Mouse (Mus musculus): ENCODE results near the gene Nr1d2. TPM values are rescaled to one million over a fixed set of nuclear protein-coding genes. Genes with fewer than 3 reads are reported as not detected.
"Not testable (repeated sequence)": the region's sequence is repeated elsewhere in the genome, so short reads cannot be mapped to it uniquely, and the experiment has no call there.

Gene Nr1d2
- polyA plus RNA-seq, 1 experiment: 7.8 TPM

- TF ChIP-seq POLR2AphosphoS2 (IDR thresholded peaks at IDR 0.05; ENCODE audit: insufficient read length, low read depth) (no peak), USF1 (IDR thresholded peaks at IDR 0.05; ENCODE audit: low read depth) (no peak), MAX (IDR thresholded peaks at IDR 0.05; ENCODE audit: low read depth) (no peak), SRF (IDR thresholded peaks at IDR 0.05; ENCODE audit: control insufficient read depth, insufficient read length, low read depth) (no peak), TCF12 (IDR thresholded peaks at IDR 0.05; ENCODE audit: insufficient read depth, poor library complexity, severe bottlenecking) (no peak), MYOD1 (IDR thresholded peaks at IDR 0.05; ENCODE audit: control insufficient read depth in 1 of 3, insufficient read length in 2 of 3, low read depth in 2 of 3) (no peak), MYOG (IDR thresholded peaks at IDR 0.05; ENCODE audit: control insufficient read depth in 1 of 3, insufficient read depth in 1 of 3, insufficient read length in 2 of 3, low read depth in 2 of 3) (no peak), REST (IDR thresholded peaks at IDR 0.05; ENCODE audit: insufficient read depth, insufficient read length) (no peak), POLR2A (IDR thresholded peaks at IDR 0.05; ENCODE audit: insufficient read length, low read depth) (no peak), CEBPB (IDR thresholded peaks at IDR 0.05; ENCODE audit: insufficient read depth, poor library complexity, severe bottlenecking) (no peak), E2F4 (IDR thresholded peaks at IDR 0.05; ENCODE audit: insufficient read depth) (no peak), TCF3 (IDR thresholded peaks at IDR 0.05; ENCODE audit: insufficient read length, low read depth) (no peak)
- Histone ChIP-seq H3K4me2 (ENCODE audit: low read depth) (no peak overlapping the region), H3ac (ENCODE audit: control insufficient read depth, insufficient read length) (no peak overlapping the region), H3K79me2 (ENCODE audit: control insufficient read depth, insufficient read depth) (peaks cover 21% of the 10 kb centered on the region), H3K27me3 (ENCODE audit: control insufficient read depth, insufficient read depth, insufficient read length) (no peaks in the 10 kb centered on the region), H3K36me3 (ENCODE audit: control insufficient read depth, insufficient read depth) (peaks cover 4% of the 10 kb centered on the region), H3K4me3 (no peak overlapping the region)
These were observed 16.9 kb downstream of the Nr1d2 start for GRCm38 (mm10) chr14:18221977-18222376.

GRCm38 (mm10) chr14:18217158-18217557, 21.8 kb downstream of the Nr1d2 start:
- Histone ChIP-seq H3K4me2 (ENCODE audit: low read depth) (no peak overlapping the region), H3K36me3 (ENCODE audit: control insufficient read depth, insufficient read depth) (peaks cover 17% of the 10 kb centered on the region), H3ac (ENCODE audit: control insufficient read depth, insufficient read length) (no peak overlapping the region), H3K4me3 (no peak overlapping the region), H3K79me2 (ENCODE audit: control insufficient read depth, insufficient read depth) (peaks cover 10% of the 10 kb centered on the region), H3K27me3 (ENCODE audit: control insufficient read depth, insufficient read depth, insufficient read length) (no peaks in the 10 kb centered on the region)
- no peak for TF ChIP-seq USF1 (IDR thresholded peaks at IDR 0.05; ENCODE audit: low read depth)
- no peak for TF ChIP-seq REST (IDR thresholded peaks at IDR 0.05; ENCODE audit: insufficient read depth, insufficient read length)
- TF ChIP-seq POLR2A (IDR thresholded peaks at IDR 0.05; ENCODE audit: insufficient read length, low read depth): no peak
- no peak for TF ChIP-seq TCF3 (IDR thresholded peaks at IDR 0.05; ENCODE audit: insufficient read length, low read depth)
- no peak for TF ChIP-seq SRF (IDR thresholded peaks at IDR 0.05; ENCODE audit: control insufficient read depth, insufficient read length, low read depth)
- no peak for TF ChIP-seq MYOG (IDR thresholded peaks at IDR 0.05; ENCODE audit: control insufficient read depth in 1 of 3, insufficient read depth in 1 of 3, insufficient read length in 2 of 3, low read depth in 2 of 3)
- TF ChIP-seq MYOD1 (IDR thresholded peaks at IDR 0.05; ENCODE audit: control insufficient read depth in 1 of 3, insufficient read length in 2 of 3, low read depth in 2 of 3): no peak
- no peak for TF ChIP-seq CEBPB (IDR thresholded peaks at IDR 0.05; ENCODE audit: insufficient read depth, poor library complexity, severe bottlenecking)
- TF ChIP-seq E2F4 (IDR thresholded peaks at IDR 0.05; ENCODE audit: insufficient read depth): no peak
- no peak for TF ChIP-seq TCF12 (IDR thresholded peaks at IDR 0.05; ENCODE audit: insufficient read depth, poor library complexity, severe bottlenecking)
- no peak for TF ChIP-seq POLR2AphosphoS2 (IDR thresholded peaks at IDR 0.05; ENCODE audit: insufficient read length, low read depth)
- TF ChIP-seq MAX (IDR thresholded peaks at IDR 0.05; ENCODE audit: low read depth): no peak

- H3K27me3 ChIP-seq (ENCODE audit: control insufficient read depth, insufficient read depth, insufficient read length): no peaks in the 10 kb centered on the region
- H3K79me2 ChIP-seq (ENCODE audit: control insufficient read depth, insufficient read depth): peaks cover 10% of the 10 kb centered on the region
- no peak overlapping the region for H3K4me3 ChIP-seq
- H3K4me2 ChIP-seq (ENCODE audit: low read depth): no peak overlapping the region
- peaks cover 21% of the 10 kb centered on the region for H3K36me3 ChIP-seq (ENCODE audit: control insufficient read depth, insufficient read depth)
- no peak overlapping the region for H3ac ChIP-seq (ENCODE audit: control insufficient read depth, insufficient read length)
- TF ChIP-seq TCF12 (IDR thresholded peaks at IDR 0.05; ENCODE audit: insufficient read depth, poor library complexity, severe bottlenecking) (no peak), E2F4 (IDR thresholded peaks at IDR 0.05; ENCODE audit: insufficient read depth) (no peak), USF1 (IDR thresholded peaks at IDR 0.05; ENCODE audit: low read depth) (no peak), REST (IDR thresholded peaks at IDR 0.05; ENCODE audit: insufficient read depth, insufficient read length) (no peak), POLR2AphosphoS2 (IDR thresholded peaks at IDR 0.05; ENCODE audit: insufficient read length, low read depth) (no peak), TCF3 (IDR thresholded peaks at IDR 0.05; ENCODE audit: insufficient read length, low read depth) (no peak), POLR2A (IDR thresholded peaks at IDR 0.05; ENCODE audit: insufficient read length, low read depth) (no peak), SRF (IDR thresholded peaks at IDR 0.05; ENCODE audit: control insufficient read depth, insufficient read length, low read depth) (no peak), MYOD1 (IDR thresholded peaks at IDR 0.05; ENCODE audit: control insufficient read depth in 1 of 3, insufficient read length in 2 of 3, low read depth in 2 of 3) (no peak), MYOG (IDR thresholded peaks at IDR 0.05; ENCODE audit: control insufficient read depth in 1 of 3, insufficient read depth in 1 of 3, insufficient read length in 2 of 3, low read depth in 2 of 3) (no peak), MAX (IDR thresholded peaks at IDR 0.05; ENCODE audit: low read depth) (no peak), CEBPB (IDR thresholded peaks at IDR 0.05; ENCODE audit: insufficient read depth, poor library complexity, severe bottlenecking) (no peak)
These were observed 22.5 kb downstream of the Nr1d2 start for GRCm38 (mm10) chr14:18216428-18216827.

- Histone ChIP-seq H3K79me2 (ENCODE audit: control insufficient read depth, insufficient read depth) (no peaks in the 10 kb centered on the region), H3K36me3 (ENCODE audit: control insufficient read depth, insufficient read depth) (peaks cover 47% of the 10 kb centered on the region), H3ac (ENCODE audit: control insufficient read depth, insufficient read length) (no peak overlapping the region), H3K4me3 (no peak overlapping the region), H3K4me2 (ENCODE audit: low read depth) (no peak overlapping the region), H3K27me3 (ENCODE audit: control insufficient read depth, insufficient read depth, insufficient read length) (no peaks in the 10 kb centered on the region)
- TF ChIP-seq MYOD1 (IDR thresholded peaks at IDR 0.05; ENCODE audit: control insufficient read depth in 1 of 3, insufficient read length in 2 of 3, low read depth in 2 of 3) (no peak), E2F4 (IDR thresholded peaks at IDR 0.05; ENCODE audit: insufficient read depth) (no peak), SRF (IDR thresholded peaks at IDR 0.05; ENCODE audit: control insufficient read depth, insufficient read length, low read depth) (no peak), TCF3 (IDR thresholded peaks at IDR 0.05; ENCODE audit: insufficient read length, low read depth) (no peak), REST (IDR thresholded peaks at IDR 0.05; ENCODE audit: insufficient read depth, insufficient read length) (no peak), TCF12 (IDR thresholded peaks at IDR 0.05; ENCODE audit: insufficient read depth, poor library complexity, severe bottlenecking) (no peak), MYOG (IDR thresholded peaks at IDR 0.05; ENCODE audit: control insufficient read depth in 1 of 3, insufficient read depth in 1 of 3, insufficient read length in 2 of 3, low read depth in 2 of 3) (no peak), POLR2AphosphoS2 (IDR thresholded peaks at IDR 0.05; ENCODE audit: insufficient read length, low read depth) (no peak), MAX (IDR thresholded peaks at IDR 0.05; ENCODE audit: low read depth) (no peak), POLR2A (IDR thresholded peaks at IDR 0.05; ENCODE audit: insufficient read length, low read depth) (no peak), CEBPB (IDR thresholded peaks at IDR 0.05; ENCODE audit: insufficient read depth, poor library complexity, severe bottlenecking) (no peak), USF1 (IDR thresholded peaks at IDR 0.05; ENCODE audit: low read depth) (no peak)
These were observed 28.1 kb downstream of the Nr1d2 start for GRCm38 (mm10) chr14:18210795-18211194.

GRCm38 (mm10) chr14:18204315-18204714, 34.6 kb downstream of the Nr1d2 start:
- H3K4me3 ChIP-seq; H3K27me3 ChIP-seq (ENCODE audit: control insufficient read depth, insufficient read depth, insufficient read length); H3K4me2 ChIP-seq (ENCODE audit: low read depth); H3ac ChIP-seq (ENCODE audit: control insufficient read depth, insufficient read length); H3K79me2 ChIP-seq (ENCODE audit: control insufficient read depth, insufficient read depth): not testable (repeated sequence)
- H3K36me3 ChIP-seq (ENCODE audit: control insufficient read depth, insufficient read depth): peaks cover 28% of the 10 kb centered on the region

All from myocyte (in vitro differentiated cells).